Comparison of ENCODE assay signal across 17 mouse cellular contexts in the genomic region with DNA sequence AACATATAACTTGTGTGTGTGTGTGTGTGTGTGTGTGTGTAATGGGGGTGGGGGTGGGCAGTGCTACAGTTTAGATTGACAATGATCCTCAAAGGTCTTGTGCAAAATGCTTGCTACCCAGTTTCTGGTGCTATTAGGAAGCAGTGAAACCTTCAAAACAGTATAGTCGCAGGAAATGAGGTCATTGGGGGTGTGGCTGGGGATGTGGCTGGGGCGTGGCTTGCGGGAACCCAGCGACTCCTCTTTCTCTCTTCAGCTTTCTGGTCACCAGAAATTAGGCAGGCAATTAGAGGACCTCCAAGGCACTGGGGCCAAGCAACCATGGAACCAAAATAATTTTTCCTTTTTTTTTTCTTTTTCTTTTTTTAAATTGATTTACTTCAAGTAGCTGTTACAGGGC.
DNase-seq lines count a peak whose midpoint lies in the region; ATAC-seq lines count a peak whose summit lies in the region.
"Had no signal": no experiment of that assay in that cellular context is flagged by ENCODE, and none has a peak within 500 bp of the region (broad histone marks: within the 10 kb centered on the region; RNA-seq: fewer than 3 reads in every experiment).

No protein-coding gene starts in this region.

- ATAC-seq in megakaryocyte progenitor cell, adult 5-6 weeks (replicated peaks; ENCODE audit: poor library complexity), result peak; percentile 78
- ATAC-seq: forebrain, postnatal 0 days; hindbrain, postnatal 0 days; liver, embryonic 12.5 days had no signal

- peak; percentile 47 for DNase-seq in kidney, postnatal 10 days
- DNase-seq in kidney, postnatal 14 days, result no peak
- peak; percentile 90 for DNase-seq in A20 (ENCODE audit: low read depth, low spot score)
- DNase-seq in T-cell, adult 2 months (ENCODE audit: low spot score), result peak; percentile 10
- no peak for DNase-seq in cerebellum, adult 9-10 months
- DNase-seq in frontal cortex, adult 2 months (ENCODE audit: extremely low spot score in 1 of 2, low spot score in 1 of 2), result no peak
- DNase-seq: cerebellum, postnatal 10 days; embryo, embryonic 11 days; forebrain, postnatal 0 days; heart, adult 18-20 months; kidney, adult 11 months; retina, postnatal 1 day; right cerebral cortex, postnatal 4 days; thymus, adult 2 months had no signal

Comparison
In these comparisons a context has a peak if more than half of its experiments do, and no peak if none do; other contexts are left out.
1. DNase-seq: peak in kidney, postnatal 10 days (single experiment), A20 (single experiment) and T-cell, adult 2 months (single experiment); none in kidney, postnatal 14 days (single experiment), cerebellum, adult 9-10 months (single experiment) and frontal cortex, adult 2 months (0 of 2).